Mouse (Mus musculus) limb, embryonic 12.5 days (tissue): Measurements from ENCODE around the gene Alk. TPM values are rescaled to one million over a fixed set of nuclear protein-coding genes. Genes with fewer than 3 reads are reported as not detected.

Experiments
- ATAC-seq: fragments of 200-750 bp; cut with Nextera tagmentation; 2 replicates; pipeline ENCODE4 v1.8.0; 2017; ENCODE audit warnings: low read depth, moderate TSS enrichment; ENCODE audit not compliant: insufficient number of reproducible peaks, insufficient read depth, low FRiP score, low TSS enrichment
- H3K27ac ChIP-seq: fragments of 300-500 bp; sonication (generic); 2 replicates; pipeline ENCODE4 v1.5.1; 2016; ENCODE audit warnings: mild to moderate bottlenecking, moderate library complexity
- H3K27me3 ChIP-seq: fragments of 300-500 bp; sonication (generic); 2 replicates; pipeline ENCODE4 v1.6.1; 2016; ENCODE audit warnings: mild to moderate bottlenecking, moderate library complexity
- H3K36me3 ChIP-seq: fragments of 300-500 bp; sonication (generic); 2 replicates; pipeline ENCODE4 v1.6.1; 2016; ENCODE audit warnings: mild to moderate bottlenecking, moderate library complexity
- H3K4me1 ChIP-seq: fragments of 300-500 bp; sonication (generic); replicated peaks from 2 replicates; pipeline ENCODE4 v1.6.1; 2016
- H3K4me2 ChIP-seq: fragments of 300-500 bp; sonication (generic); 2 replicates; pipeline ENCODE4 v1.6.1; 2016; ENCODE audit warnings: mild to moderate bottlenecking, moderate library complexity
- H3K4me3 ChIP-seq: fragments of 300-500 bp; sonication (generic); replicated peaks from 2 replicates; pipeline ENCODE4 v1.5.1; 2016; ENCODE audit warnings: mild to moderate bottlenecking
- H3K9ac ChIP-seq: fragments of 300-500 bp; sonication (generic); replicated peaks from 2 replicates; pipeline ENCODE4 v1.6.1; 2016; ENCODE audit warnings: mild to moderate bottlenecking, moderate library complexity
- H3K9me3 ChIP-seq: fragments of 300-500 bp; sonication (generic); 2 replicates; pipeline ENCODE4 v1.6.1; 2016; ENCODE audit warnings: mild to moderate bottlenecking, moderate library complexity
- WGBS: fragments of 180-500 bp; shearing (Covaris S2); methylation state at CpG from one replicate; pipeline ENCODE4 v1.1.7; 2016; 5-methylcytosine and 5-hydroxymethylcytosine counted together
- polyA plus RNA-seq: library from polyadenylated mRNA; unstranded; fragments of >200 nt; fragmentation: Nextera tagmentation; extraction: Ambion mirVana; gene quantifications from 2 replicates; pipeline ENCODE4 v1.2.1, GENCODE M21; 2016

The Alk gene
- polyA plus RNA-seq, 1 experiment from 2014 or later = 0.44 TPM

GRCm38 (mm10) chr17:71990176-71990720 is 614.2 kb downstream of the Alk start:
- Histone ChIP-seq H3K9me3 (no peaks in the 10 kb centered on the region), H3K27me3 (no peaks in the 10 kb centered on the region), H3K36me3 (no peaks in the 10 kb centered on the region), H3K4me2 (no peak overlapping the region), H3K27ac (no peak overlapping the region), H3K9ac (no peak overlapping the region), H3K4me3 (no peak overlapping the region), H3K4me1 (peaks cover 23% of the 10 kb centered on the region)
- ATAC-seq = no peak
- 78% methylated on average over 4 of the region's 4 CpGs for WGBS

- ATAC-seq = no peak
- H3K9ac ChIP-seq = no peak overlapping the region
- H3K4me3 ChIP-seq = no peak overlapping the region
- H3K9me3 ChIP-seq = no peaks in the 10 kb centered on the region
- H3K4me1 ChIP-seq = peaks cover 23% of the 10 kb centered on the region
- no peak overlapping the region for H3K27ac ChIP-seq
- no peaks in the 10 kb centered on the region for H3K36me3 ChIP-seq
- H3K27me3 ChIP-seq = no peaks in the 10 kb centered on the region
- 76% methylated on average over 9 of the region's 9 CpGs for WGBS
- H3K4me2 ChIP-seq = no peak overlapping the region
These were observed 615.5 kb downstream of the Alk start for GRCm38 (mm10) chr17:71988736-71989569.

DNA sequence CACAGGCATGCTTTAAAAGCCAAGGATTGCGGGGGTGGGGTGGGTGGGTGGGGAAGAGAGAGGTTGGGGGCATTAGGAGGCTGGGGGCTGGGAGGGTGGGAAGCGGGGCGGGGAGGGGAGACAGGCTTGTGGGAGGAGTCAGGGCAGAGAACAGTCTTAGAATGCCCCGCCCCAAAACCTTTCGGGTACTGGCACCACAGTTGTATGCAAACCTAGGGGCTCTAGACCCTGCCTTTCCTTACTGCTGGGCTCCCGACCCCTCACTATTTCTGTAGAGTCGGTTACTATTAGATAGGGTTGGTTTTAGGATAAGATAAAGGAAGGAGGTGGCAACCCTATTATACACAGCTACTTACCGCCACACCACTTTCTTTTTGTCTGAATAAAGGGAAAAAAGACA is 617.4 kb downstream of the Alk start:
- Histone ChIP-seq H3K27me3 (no peaks in the 10 kb centered on the region), H3K4me2 (no peak overlapping the region), H3K27ac (no peak overlapping the region), H3K9me3 (no peaks in the 10 kb centered on the region), H3K9ac (no peak overlapping the region), H3K36me3 (no peaks in the 10 kb centered on the region), H3K4me1 (peaks cover 24% of the 10 kb centered on the region), H3K4me3 (no peak overlapping the region)
- WGBS = 46% methylated on average over 8 of the region's 8 CpGs
- no peak for ATAC-seq

- Histone ChIP-seq H3K4me1 (peaks cover 29% of the 10 kb centered on the region), H3K27me3 (no peaks in the 10 kb centered on the region), H3K27ac (no peak overlapping the region), H3K4me3 (no peak overlapping the region), H3K9me3 (no peaks in the 10 kb centered on the region), H3K4me2 (no peak overlapping the region), H3K9ac (no peak overlapping the region; the same call in 1 of the 2 replicates), H3K36me3 (no peaks in the 10 kb centered on the region)
- ATAC-seq = no peak
- 42% methylated on average over 9 of the region's 9 CpGs for WGBS
These were observed 618.0 kb downstream of the Alk start for GRCm38 (mm10) chr17:71986456-71986855.

DNA sequence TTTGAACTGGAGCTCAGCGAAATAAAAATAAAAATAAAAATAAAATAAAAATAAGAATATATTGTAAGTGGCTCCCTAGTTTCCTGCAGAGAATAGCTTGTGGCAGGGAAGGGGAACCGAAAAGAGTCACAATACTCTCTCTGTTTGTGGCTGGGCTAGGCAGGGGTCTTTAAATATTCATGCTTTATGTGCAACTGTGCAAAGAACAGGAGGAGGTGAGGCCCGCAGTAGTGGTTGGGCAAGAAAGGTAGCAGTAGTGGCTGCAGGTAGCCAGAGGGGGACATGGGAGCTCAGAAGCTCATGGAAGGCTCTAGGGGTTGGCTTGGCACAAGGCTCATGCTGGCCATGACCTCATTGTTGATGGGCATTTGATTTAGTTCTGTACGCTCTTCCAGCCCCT is 623.2 kb downstream of the Alk start:
- Histone ChIP-seq H3K36me3 (no peaks in the 10 kb centered on the region), H3K27me3 (no peaks in the 10 kb centered on the region), H3K27ac (peak overlapping the region; percentile 75), H3K9ac (no peak overlapping the region), H3K4me3 (no peak overlapping the region), H3K4me1 (peaks cover 30% of the 10 kb centered on the region), H3K9me3 (no peaks in the 10 kb centered on the region), H3K4me2 (no peak overlapping the region)
- WGBS = 62% methylated on average over 4 of the region's 4 CpGs
- peak; percentile 50 for ATAC-seq

DNA sequence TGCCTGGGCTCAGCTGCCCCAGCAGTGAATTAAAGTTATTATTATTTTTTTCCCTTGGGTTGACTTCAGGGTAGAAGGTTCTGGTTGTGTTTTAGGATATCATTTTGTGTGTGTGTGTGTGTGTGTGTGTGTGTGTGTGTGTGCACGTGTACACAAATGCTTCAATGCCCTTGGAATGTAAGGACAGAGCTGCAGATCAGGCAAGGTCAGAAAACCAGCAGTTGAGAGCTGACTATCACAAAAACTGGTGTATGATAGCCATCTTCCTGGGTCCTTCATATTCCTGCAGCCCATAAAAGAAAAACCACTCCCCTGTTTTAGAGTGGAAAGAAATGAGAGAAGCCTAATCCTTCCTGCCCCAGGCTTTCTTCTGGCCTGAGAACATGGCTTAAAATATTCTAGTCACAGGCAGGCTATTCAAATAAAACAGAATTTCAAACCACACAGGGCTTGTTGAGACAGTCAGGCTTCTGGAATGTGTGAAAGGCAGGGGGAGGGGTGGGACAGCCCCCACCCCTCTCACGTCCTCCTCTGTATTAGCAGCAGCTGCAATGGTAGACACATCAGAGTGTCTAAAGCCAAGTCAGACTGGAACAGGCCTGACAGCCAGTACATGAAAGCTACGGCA is 623.8 kb downstream of the Alk start:
- Histone ChIP-seq H3K4me2 (peak overlapping the region; percentile 7; the same call in 1 of the 2 replicates), H3K4me1 (peaks cover 27% of the 10 kb centered on the region), H3K27ac (peak overlapping the region; percentile 75), H3K9me3 (no peaks in the 10 kb centered on the region), H3K9ac (no peak overlapping the region), H3K36me3 (no peaks in the 10 kb centered on the region), H3K4me3 (no peak overlapping the region), H3K27me3 (no peaks in the 10 kb centered on the region)
- 17% methylated on average over 3 of the region's 3 CpGs for WGBS
- peak; percentile 92 for ATAC-seq

DNA sequence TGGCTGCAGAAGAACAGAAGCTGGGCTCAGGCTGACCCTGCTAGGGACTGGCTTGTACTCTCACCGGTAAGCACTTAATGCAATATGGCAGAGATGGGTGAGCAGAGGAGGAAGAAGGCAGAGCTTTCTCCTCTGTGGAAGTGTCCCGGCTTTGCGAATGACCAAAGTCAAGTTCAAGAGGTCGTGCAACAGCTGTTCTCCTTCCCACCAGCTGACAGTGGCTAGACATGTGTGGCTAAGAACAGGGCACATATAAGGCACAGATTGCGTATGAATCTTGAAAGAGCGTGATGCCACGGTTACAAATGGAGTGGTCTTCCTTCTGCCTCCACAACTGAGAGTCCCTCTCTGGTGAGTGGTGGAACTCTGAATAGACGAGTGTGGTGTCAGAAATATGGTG is 625.3 kb downstream of the Alk start:
- Histone ChIP-seq H3K4me1 (peaks cover 30% of the 10 kb centered on the region), H3K9ac (no peak overlapping the region), H3K36me3 (no peaks in the 10 kb centered on the region), H3K9me3 (no peaks in the 10 kb centered on the region), H3K4me2 (no peak overlapping the region), H3K27me3 (no peaks in the 10 kb centered on the region), H3K27ac (no peak overlapping the region), H3K4me3 (no peak overlapping the region)
- no peak for ATAC-seq
- WGBS = 85% methylated on average over 8 of the region's 8 CpGs

DNA sequence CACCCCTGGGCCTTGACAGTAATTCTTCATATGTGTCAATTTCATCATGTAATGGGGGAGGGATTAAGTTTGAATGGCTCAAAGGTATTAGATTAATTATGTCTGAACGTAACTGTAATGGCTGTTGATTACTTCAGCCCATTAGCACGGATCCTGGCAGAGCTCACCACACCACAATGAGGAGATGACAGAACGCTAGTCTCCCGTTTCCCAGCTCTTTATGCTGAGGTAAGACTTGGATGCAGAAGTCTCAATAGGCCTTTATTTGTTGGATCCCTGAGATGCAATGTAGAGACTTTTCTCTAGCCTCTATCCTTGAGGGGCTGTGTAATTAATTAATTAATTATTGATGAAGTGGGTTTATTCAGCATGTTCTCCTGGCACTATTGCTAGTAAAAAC is 627.8 kb downstream of the Alk start:
- Histone ChIP-seq H3K4me3 (no peak overlapping the region), H3K4me2 (no peak overlapping the region), H3K4me1 (peaks cover 25% of the 10 kb centered on the region), H3K27ac (no peak overlapping the region), H3K9me3 (no peaks in the 10 kb centered on the region), H3K9ac (no peak overlapping the region), H3K27me3 (no peaks in the 10 kb centered on the region), H3K36me3 (no peaks in the 10 kb centered on the region)
- ATAC-seq = no peak
- WGBS = 78% methylated on average over 4 of the region's 4 CpGs

DNA sequence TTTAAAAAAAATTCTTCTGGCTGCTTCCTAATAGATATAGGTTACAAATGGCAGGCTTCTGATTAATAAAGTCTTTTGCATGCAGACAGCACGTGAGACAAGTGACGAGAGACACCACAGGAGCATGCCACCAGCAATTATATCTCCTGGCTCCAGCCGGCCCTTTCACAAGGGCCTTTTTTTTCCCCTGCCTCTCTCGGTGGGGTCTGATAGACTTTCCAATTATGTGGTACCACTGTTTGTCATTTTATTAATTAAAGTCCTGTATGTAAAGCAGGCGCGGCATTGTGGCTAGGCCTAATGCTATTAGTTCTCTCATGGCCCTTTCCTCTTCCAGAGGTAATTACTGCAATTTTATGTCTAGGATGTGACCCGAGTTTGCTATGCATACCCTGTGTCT is 630.7 kb downstream of the Alk start:
- Histone ChIP-seq H3K27me3 (no peaks in the 10 kb centered on the region), H3K9ac (no peak overlapping the region), H3K4me3 (no peak overlapping the region), H3K36me3 (no peaks in the 10 kb centered on the region), H3K4me2 (no peak overlapping the region), H3K9me3 (no peaks in the 10 kb centered on the region), H3K27ac (no peak overlapping the region), H3K4me1 (0 out of 2 replicates have a peak, but pooled peaks cover 3% of the 10 kb centered on the region)
- WGBS = 78% methylated on average over 7 of the region's 7 CpGs
- no peak for ATAC-seq

GRCm38 (mm10) chr17:71967356-71967755 is 637.1 kb downstream of the Alk start:
- H3K27ac ChIP-seq = no peak overlapping the region
- WGBS = 87% methylated on average over 12 of the region's 12 CpGs
- peaks cover 7% of the 10 kb centered on the region for H3K27me3 ChIP-seq
- 0 out of 2 replicates have a peak, but pooled peaks cover 5% of the 10 kb centered on the region for H3K4me1 ChIP-seq
- no peak for ATAC-seq
- H3K4me3 ChIP-seq = no peak overlapping the region
- no peak overlapping the region for H3K9ac ChIP-seq
- H3K36me3 ChIP-seq = no peaks in the 10 kb centered on the region
- no peak overlapping the region for H3K4me2 ChIP-seq
- H3K9me3 ChIP-seq = no peaks in the 10 kb centered on the region

GRCm38 (mm10) chr17:71965733-71966606 is 638.5 kb downstream of the Alk start:
- Histone ChIP-seq H3K27me3 (peaks cover 7% of the 10 kb centered on the region), H3K4me1 (0 out of 2 replicates have a peak, but pooled peaks cover 10% of the 10 kb centered on the region), H3K27ac (no peak overlapping the region), H3K9me3 (no peaks in the 10 kb centered on the region), H3K9ac (no peak overlapping the region), H3K4me2 (no peak overlapping the region), H3K4me3 (no peak overlapping the region), H3K36me3 (no peaks in the 10 kb centered on the region)
- ATAC-seq = no peak
- 73% methylated on average over 9 of the region's 9 CpGs for WGBS
